Mouse (Mus musculus): ENCODE data around the gene Mthfsd.

DNA sequence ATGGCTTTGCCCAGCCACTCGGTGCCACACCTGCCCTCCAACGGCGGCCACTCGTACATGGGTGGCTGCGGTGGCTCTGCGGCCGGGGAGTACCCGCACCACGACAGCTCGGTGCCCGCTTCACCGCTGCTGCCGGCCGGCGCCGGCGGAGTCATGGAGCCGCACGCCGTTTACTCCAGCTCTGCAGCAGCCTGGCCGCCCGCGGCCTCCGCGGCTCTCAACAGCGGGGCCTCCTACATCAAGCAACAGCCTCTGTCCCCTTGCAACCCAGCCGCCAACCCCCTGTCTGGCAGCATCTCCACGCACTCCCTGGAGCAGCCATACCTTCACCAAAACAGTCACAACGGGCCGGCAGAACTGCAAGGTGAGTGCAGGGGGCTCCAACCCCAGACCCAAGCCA, 23.2 kb downstream of the Mthfsd start:
- TF ChIP-seq CTCF (IDR thresholded peaks at IDR 0.05; ENCODE audit: insufficient read depth, low read length), result no peak
- no peak; the same call in 1 of the 2 replicates for TF ChIP-seq POLR2A (IDR thresholded peaks at IDR 0.05; ENCODE audit: borderline replicate concordance, extremely low read depth, low read depth, low read length)
